Mouse (Mus musculus) cerebellum, adult 9-10 months (tissue): Measurements from ENCODE around the gene Luc7l.

Source experiments
- DNase-seq: peaks from one replicate; pipeline ENCODE4 v3.0.0; 2022

Luc7l gene

GRCm38 (mm10) chr17:26252539-26253251, at the start of gene Luc7l:
Gene Luc7l (plus strand): TSS chr17:26252896.
- peak; percentile 94 for DNase-seq

DNA sequence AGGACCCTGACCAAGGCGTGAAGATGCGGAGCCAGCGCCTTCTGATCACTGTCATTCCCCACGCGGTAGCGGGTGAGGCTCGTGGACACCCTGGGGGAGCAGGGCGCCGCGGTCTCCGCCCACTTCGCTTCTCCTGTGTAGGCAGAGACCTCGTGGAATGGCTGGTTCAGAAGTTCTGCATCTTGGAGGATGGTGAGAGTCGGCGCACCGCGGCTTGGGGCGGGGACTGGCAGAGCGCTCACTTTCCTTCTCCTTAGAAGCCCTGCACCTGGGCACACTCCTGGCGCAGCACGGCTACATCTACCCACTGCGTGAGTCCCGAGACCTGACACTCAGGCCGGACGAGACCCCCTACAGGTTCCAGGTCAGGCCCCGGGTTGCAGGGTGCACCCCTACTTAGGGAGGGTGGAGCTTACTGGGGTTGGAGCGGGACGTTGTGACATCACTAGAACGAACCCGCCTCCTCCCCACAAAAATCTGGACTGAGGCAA, 49.3 kb upstream of the Luc7l start:
- no peak for DNase-seq

DNA sequence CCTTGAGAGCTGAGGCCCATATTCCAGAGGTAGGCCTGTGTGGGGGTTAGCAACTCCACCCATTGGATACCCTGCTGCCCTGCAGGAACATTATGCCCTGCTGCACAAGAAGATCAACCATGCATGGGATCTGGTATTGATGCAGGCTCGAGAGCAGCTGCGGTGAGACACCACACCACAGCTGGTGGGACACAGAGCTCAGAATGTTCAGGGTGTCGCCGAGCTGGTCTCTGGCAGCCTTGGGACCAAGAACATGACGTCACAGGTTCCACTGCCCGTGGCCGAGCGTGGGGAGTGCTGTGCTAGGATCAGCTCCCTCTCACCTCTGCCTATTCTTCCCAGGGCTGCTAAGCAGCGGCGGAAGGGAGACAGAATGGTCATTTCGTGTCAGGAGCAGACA, 47.9 kb upstream of the Luc7l start:
- DNase-seq: no peak

DNA sequence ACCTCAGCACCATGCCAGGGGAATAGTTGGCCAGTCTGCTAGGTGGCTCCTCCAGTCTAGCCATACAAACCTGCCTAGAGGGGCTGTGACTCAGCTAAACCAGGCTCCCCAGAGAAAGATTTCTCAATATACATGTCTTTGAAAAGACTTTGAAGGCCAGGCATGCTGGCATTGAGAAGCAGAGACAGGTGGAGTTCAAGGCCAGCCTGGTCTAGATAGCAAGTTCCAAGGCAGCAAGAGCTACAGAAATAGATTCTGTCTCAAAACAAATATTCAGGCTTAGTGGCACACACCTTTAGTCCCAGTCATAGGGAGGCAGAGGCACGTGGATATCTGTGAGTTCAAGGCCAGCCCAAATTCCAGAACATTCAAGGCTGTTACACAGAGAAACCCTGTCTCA, 46.3 kb upstream of the Luc7l start:
- no peak for DNase-seq

DNA sequence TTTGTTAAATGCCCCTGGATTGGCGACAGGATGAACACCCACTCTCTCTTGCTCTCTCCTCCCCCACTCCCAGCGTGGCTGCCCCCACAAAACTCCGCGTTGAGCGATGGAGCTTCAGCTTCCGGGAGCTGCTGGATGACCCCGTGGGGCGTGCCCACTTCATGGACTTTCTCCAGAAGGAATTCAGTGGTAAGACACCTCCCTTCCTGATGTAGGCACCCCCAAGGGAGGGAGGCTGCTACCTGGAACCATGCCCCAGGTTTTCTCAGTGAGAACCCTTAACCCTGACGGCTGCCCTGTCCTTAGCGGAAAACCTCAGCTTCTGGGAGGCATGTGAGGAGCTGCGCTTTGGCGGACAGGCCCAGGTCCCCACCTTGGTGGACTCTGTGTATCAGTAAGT, 45.0 kb upstream of the Luc7l start, which contains the start of gene Arhgdig:
Gene Arhgdig (minus strand): TSS at position 101 of the 400 bp plus-strand sequence.
- no peak for DNase-seq

DNA sequence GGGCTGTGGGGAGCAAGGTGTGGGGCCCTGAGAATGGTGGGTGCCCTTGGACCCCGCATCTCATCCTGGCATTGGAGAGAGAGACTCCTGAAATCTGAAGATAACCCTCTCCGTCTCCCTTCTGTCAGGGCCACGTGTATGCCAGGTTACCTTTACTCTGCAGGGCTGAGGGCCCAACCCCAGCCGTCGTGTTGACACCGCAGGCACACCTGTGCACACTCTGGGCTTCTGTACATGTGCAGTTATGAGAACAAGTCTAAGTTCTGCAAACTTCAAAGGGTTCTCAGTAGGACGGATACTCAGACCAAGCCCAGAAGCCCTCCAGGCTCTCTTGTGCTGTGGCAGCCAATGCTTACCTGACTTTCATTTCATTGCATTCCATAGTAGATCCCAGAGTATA, 40.5 kb upstream of the Luc7l start:
- no peak for DNase-seq

- no peak for DNase-seq
Measured at GRCm38 (mm10) chr17:26212681-26213080, 40.0 kb upstream of the Luc7l start.

DNA sequence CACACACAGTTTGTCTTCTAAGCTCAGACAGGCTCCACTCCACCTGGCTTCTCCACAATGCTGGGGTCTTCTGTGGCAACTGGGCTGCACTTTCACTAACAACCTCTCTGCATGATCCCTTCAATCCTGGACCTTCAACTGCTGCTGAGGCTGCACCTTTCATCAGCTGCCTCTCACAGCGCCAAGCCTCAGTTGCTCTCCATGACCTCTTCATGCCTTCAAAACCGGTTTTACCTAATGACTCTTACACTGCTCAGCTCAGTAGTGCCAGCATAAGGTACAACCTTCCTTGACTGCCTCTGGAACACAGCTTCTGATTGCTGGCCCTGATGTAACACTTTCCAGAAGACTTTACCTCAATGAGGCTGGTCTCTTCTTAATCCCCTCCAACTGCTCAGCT, 31.2 kb upstream of the Luc7l start:
- DNase-seq: no peak

DNA sequence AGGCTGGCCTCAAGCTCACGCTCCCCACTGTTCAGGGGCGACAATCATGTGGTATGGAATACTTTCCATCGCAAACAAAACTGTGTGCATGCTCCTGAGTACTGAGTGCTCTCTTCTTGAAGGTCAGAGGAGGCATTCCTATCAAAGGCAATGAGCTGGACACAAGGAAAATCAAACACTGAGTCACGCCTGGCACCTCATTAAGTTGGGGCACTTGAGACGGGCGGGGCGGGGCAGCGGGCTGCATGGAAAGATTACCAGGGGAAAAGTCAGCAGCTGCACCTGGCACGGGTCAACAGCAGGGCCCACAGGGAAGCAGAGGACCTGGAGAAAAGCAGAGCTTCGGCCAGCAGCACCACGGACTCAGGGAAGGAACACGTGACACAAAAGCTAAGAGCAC, 27.5 kb upstream of the Luc7l start:
- DNase-seq: no peak

GRCm38 (mm10) chr17:26229776-26230175, 22.9 kb upstream of the Luc7l start:
- no peak for DNase-seq

- no peak for DNase-seq
Measured at GRCm38 (mm10) chr17:26231156-26231555, 21.5 kb upstream of the Luc7l start.

DNA sequence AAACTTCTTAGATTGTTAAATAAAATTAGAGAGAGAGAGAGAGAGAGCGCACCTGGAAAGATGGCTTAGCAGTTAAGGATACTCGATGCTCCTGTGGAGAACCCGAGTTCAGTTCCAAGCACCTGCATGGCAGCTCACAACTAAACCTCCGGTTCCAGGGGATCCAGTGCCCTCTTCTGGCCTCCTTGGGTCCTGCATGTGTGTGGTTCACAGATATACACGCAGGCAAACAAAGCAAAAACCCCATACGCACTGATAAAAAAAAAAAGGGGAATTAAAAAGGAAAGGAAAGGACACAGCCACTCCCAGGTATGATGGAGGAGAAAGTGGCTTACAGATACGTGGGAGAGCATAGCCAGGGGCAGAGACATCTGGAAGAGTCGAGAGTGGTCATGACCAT, 19.8 kb upstream of the Luc7l start:
- no peak for DNase-seq

DNA sequence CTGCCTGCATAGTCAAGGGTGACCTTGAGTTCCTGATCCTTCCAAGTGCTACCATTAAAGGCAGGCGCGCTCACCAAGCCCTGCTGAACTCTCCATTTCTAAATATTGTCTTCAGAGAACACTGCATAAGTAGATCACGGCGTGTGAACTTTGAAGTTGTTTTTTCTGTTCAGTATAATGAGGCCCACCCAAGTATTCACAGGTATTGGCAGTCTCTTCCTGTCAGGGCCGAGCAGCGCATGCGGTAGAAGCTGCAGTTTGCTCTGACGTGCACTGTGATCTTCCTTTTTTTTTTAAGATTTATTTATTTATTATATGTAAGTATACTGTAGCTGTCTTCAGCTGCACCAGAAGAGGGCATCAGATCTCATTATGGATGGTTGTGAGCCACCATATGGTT, 18.3 kb upstream of the Luc7l start:
- DNase-seq: no peak

GRCm38 (mm10) chr17:26235077-26235815, 17.4 kb upstream of the Luc7l start:
- DNase-seq: no peak

DNA sequence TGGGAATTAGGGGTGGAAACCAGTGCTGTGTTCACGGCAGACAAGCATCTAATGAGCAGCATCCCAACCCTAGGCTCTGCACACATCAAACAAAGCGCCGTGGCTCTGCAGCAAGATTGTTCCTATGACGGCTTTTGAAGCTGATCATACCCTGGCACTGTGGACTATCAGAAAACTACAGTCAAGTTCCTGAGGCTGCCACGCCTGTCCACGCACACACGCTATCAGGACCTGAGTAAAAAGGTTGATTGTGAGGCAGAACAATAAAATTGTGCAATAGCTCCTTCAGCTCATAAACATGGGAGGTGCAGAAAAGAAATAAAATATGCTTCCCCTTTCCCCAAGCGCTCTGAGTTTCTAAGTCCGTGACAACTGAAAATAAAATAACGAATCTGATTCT, 15.0 kb upstream of the Luc7l start:
- no peak for DNase-seq

- no peak for DNase-seq
Measured at GRCm38 (mm10) chr17:26239551-26239950, 13.1 kb upstream of the Luc7l start.

- DNase-seq: no peak
Measured at GRCm38 (mm10) chr17:26240120-26240790, 12.4 kb upstream of the Luc7l start.

DNA sequence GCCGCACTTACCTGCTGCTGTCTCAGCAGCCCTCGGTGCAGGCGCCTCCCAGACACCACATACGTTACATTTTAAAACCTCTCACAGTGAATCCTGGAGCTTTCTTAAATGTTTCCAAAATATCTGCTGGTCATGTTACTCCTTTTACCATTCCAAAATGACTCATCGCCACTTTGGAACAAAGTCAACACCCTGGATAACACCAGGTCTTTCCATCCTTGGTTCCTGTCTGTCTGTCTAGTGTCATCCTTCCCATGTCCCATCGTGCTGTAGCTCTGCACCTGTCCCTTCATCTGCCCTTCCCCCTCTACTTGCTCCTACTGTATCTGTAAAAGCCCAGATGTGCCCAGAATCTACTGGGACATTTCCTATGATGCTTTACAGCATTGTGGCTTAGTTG, 11.7 kb upstream of the Luc7l start:
- no peak for DNase-seq

GRCm38 (mm10) chr17:26243471-26244100, 9.1 kb upstream of the Luc7l start:
- DNase-seq: no peak

DNA sequence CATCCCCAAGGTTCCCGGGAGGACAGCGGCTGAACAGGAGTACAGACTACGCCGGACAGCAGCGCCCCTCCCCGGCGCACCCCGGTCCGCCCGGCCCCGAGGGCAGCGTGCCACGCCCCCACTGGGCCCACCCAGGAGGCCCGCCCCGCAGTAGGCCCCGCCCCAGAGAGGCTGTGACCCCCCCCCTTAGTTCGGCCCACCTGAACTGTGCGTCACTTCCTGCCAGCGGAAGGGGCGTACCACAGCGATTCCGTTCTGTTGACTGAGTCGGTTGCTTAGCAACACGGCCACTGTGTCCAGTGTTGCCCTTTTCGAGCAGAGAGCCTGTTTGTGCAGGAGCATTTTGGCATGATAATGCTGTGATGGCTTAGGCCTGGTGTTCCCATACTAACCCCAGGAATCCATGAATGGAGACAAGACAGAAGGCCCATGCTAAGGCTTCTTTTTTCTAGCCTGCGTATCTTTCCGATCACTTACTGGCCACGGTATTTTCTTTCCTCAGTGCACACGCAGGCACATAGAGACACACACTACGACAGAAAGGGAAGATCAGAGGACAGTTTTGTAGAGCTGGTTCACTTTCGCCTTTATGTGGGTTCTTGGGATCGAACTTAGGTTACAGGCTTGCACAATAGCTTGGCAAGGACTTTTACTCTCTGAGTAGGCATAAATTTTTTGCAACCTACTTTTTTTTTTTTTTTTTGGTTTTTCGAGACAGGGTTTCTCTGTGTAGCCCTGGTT, 8.4 kb upstream of the Luc7l start, which contains the start of gene Fam234a:
Gene Fam234a (minus strand): TSS at position 142 of the 741 bp plus-strand sequence.
- peak; percentile 95 for DNase-seq

- DNase-seq: no peak
Measured at GRCm38 (mm10) chr17:26251886-26252538, 684 bp upstream of the Luc7l start.

- no peak for DNase-seq
Measured at GRCm38 (mm10) chr17:26253399-26253798, 703 bp downstream of the Luc7l start.
